Mouse (Mus musculus) heart, adult 2 months (tissue): Measurements from ENCODE around the gene Tnip2.

Experiments
- CTCF ChIP-seq: fragments of 200-600 bp; IDR thresholded peaks from 2 replicates; pipeline ENCODE4 v1.8.1; 2022; ENCODE audit warnings: antibody characterized with exemption, mild to moderate bottlenecking, moderate library complexity
- POLR2A ChIP-seq: fragments of 200-500 bp; IDR thresholded peaks from 2 replicates; pipeline ENCODE4 v1.6.1; 2011; ENCODE audit warnings: mild to moderate bottlenecking, low read depth, low read length, control low read depth; ENCODE audit not compliant: insufficient read depth

- TF ChIP-seq CTCF (no peak), POLR2A (no peak)
Measured at GRCm38 (mm10) chr5:34521337-34521736, 7.5 kb upstream of the Tnip2 start.
